Mouse (Mus musculus) intestine, embryonic 16.5 days (tissue): ENCODE data around the gene Prkg1. TPM values are rescaled to one million over a fixed set of nuclear protein-coding genes. Genes with fewer than 3 reads are reported as not detected.

Experiments used
- ATAC-seq: fragments of 200-750 bp; cut with Nextera tagmentation; 2 replicates; pipeline ENCODE4 v1.8.0; 2017; ENCODE audit warnings: moderate TSS enrichment, moderate library complexity
- H3K27ac ChIP-seq: fragments of 300-500 bp; sonication (generic); 2 replicates; pipeline ENCODE4 v1.5.1; 2014; ENCODE audit warnings: mild to moderate bottlenecking, low read length
- H3K27me3 ChIP-seq: fragments of 300-500 bp; sonication (generic); replicated peaks from 2 replicates; pipeline ENCODE4 v1.6.1; 2014; ENCODE audit warnings: low read length, control low read depth, mixed read lengths; ENCODE audit not compliant: control insufficient read depth, insufficient read depth
- H3K36me3 ChIP-seq: fragments of 300-500 bp; sonication (generic); 2 replicates; pipeline ENCODE4 v1.6.1; 2014; ENCODE audit warnings: low read length, control low read depth; ENCODE audit not compliant: control insufficient read depth, insufficient read depth
- H3K4me1 ChIP-seq: fragments of 300-500 bp; sonication (generic); 2 replicates; pipeline ENCODE4 v1.6.1; 2014; ENCODE audit warnings: low read length, control low read depth, mixed read lengths; ENCODE audit not compliant: control insufficient read depth, insufficient read depth
- H3K4me2 ChIP-seq: fragments of 300-500 bp; sonication (generic); 2 replicates; pipeline ENCODE4 v1.6.1; 2014; ENCODE audit warnings: low read depth, low read length, control low read depth
- H3K4me3 ChIP-seq: fragments of 300-500 bp; sonication (generic); 2 replicates; pipeline ENCODE4 v1.5.1; 2014; ENCODE audit warnings: mild to moderate bottlenecking, low read length
- H3K9ac ChIP-seq: fragments of 300-500 bp; sonication (generic); 2 replicates; pipeline ENCODE4 v1.6.1; 2014; ENCODE audit warnings: low read depth, low read length
- H3K9me3 ChIP-seq: fragments of 300-500 bp; sonication (generic); 2 replicates; pipeline ENCODE4 v1.6.1; 2016; ENCODE audit warnings: low read length, control low read depth; ENCODE audit not compliant: control insufficient read depth
- whole genome bisulfite sequencing: fragments of 180-500 bp; shearing (Covaris S2); extraction: QIAGEN DNeasy Blood & Tissue Kit; methylation state at CpG from one replicate; pipeline ENCODE4 v1.1.7; 2014; 5-methylcytosine and 5-hydroxymethylcytosine counted together
- polyA plus RNA-seq: library from polyadenylated mRNA; unstranded; fragments of >200 nt; fragmentation: Nextera tagmentation; extraction: Ambion mirVana; gene quantifications from 2 replicates; pipeline ENCODE4 v1.2.1, GENCODE M21; 2015

Gene Prkg1
- polyA plus RNA-seq, 1 experiment from 2014 or later, result 6.6 TPM

GRCm38 (mm10) chr19:31141905-31142304 lies 622.9 kb downstream of the Prkg1 start:
- Histone ChIP-seq H3K4me2 (no peak overlapping the region), H3K4me1 (no peaks in the 10 kb centered on the region), H3K27ac (no peak overlapping the region), H3K36me3 (no peaks in the 10 kb centered on the region), H3K27me3 (no peaks in the 10 kb centered on the region), H3K4me3 (no peak overlapping the region), H3K9me3 (no peaks in the 10 kb centered on the region), H3K9ac (no peak overlapping the region)
- 86% methylated on average over 7 of the region's 7 CpGs for WGBS
- ATAC-seq, result no peak

DNA sequence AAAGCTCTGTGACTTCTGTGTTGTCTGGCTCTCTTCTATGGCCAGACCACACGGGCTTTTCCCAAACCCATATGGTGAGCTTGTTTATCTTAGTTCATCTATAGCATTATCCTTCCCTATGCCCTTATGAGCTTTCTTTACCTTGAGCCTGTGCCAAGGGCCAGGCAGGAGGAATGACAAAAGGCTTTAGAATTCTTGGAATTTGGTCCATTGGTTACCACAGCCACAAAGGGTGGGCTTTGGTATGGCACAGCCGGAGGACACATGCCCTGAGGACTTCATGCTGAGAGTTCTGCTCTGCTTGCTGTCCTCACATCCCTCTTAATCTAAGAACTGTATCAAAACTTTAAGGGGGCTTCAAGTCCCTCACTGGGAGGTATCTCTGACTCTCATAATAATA lies 628.5 kb downstream of the Prkg1 start:
- no peak overlapping the region for H3K4me2 ChIP-seq
- no peaks in the 10 kb centered on the region for H3K27me3 ChIP-seq
- H3K9me3 ChIP-seq, result no peaks in the 10 kb centered on the region
- no peak overlapping the region for H3K9ac ChIP-seq
- no peak for ATAC-seq
- WGBS, result 26% methylated on average over 2 of the region's 2 CpGs
- H3K36me3 ChIP-seq, result no peaks in the 10 kb centered on the region
- H3K27ac ChIP-seq, result no peak overlapping the region
- no peak overlapping the region for H3K4me3 ChIP-seq
- H3K4me1 ChIP-seq, result no peaks in the 10 kb centered on the region

DNA sequence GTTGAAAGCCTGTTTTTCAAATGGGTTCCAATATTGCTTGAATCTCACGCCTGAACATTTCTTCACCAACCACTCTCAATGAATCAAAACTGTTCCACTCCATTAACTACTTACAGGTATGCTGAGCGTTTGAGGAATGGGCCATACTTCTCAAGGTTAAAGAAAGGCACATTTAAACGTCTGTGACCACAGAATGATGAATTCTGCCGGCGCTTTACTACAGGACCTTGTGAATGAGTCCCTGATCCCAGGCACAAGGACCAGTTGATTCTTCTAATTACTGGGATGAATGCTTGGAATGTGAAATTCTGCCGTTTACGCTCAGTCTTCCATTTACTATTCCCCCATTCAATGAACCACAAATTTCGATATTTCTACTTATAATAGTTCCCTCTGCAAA lies 632.2 kb downstream of the Prkg1 start:
- Histone ChIP-seq H3K27me3 (no peaks in the 10 kb centered on the region), H3K4me1 (no peaks in the 10 kb centered on the region), H3K4me2 (no peak overlapping the region), H3K9ac (no peak overlapping the region), H3K4me3 (no peak overlapping the region), H3K27ac (no peak overlapping the region), H3K36me3 (no peaks in the 10 kb centered on the region), H3K9me3 (no peaks in the 10 kb centered on the region)
- ATAC-seq, result no peak
- WGBS, result 85% methylated on average over 8 of the region's 8 CpGs

- Histone ChIP-seq H3K4me3 (no peak overlapping the region), H3K9ac (no peak overlapping the region), H3K4me1 (no peaks in the 10 kb centered on the region), H3K9me3 (no peaks in the 10 kb centered on the region), H3K27ac (no peak overlapping the region), H3K27me3 (no peaks in the 10 kb centered on the region), H3K36me3 (no peaks in the 10 kb centered on the region), H3K4me2 (no peak overlapping the region)
- 90% methylated on average over 3 of the region's 3 CpGs for WGBS
- no peak for ATAC-seq
Observed at GRCm38 (mm10) chr19:31124628-31125027, 640.2 kb downstream of the Prkg1 start.

GRCm38 (mm10) chr19:31114690-31115089 lies 650.1 kb downstream of the Prkg1 start:
- Histone ChIP-seq H3K9me3 (no peaks in the 10 kb centered on the region), H3K27ac (no peak overlapping the region), H3K9ac (no peak overlapping the region), H3K4me2 (no peak overlapping the region), H3K27me3 (no peaks in the 10 kb centered on the region), H3K4me3 (no peak overlapping the region), H3K36me3 (no peaks in the 10 kb centered on the region), H3K4me1 (no peaks in the 10 kb centered on the region)
- ATAC-seq, result no peak
- 43% methylated on average over 4 of the region's 4 CpGs for WGBS

GRCm38 (mm10) chr19:31106835-31107554 lies 657.8 kb downstream of the Prkg1 start:
- Histone ChIP-seq H3K4me1 (no peaks in the 10 kb centered on the region), H3K36me3 (no peaks in the 10 kb centered on the region), H3K27me3 (no peaks in the 10 kb centered on the region), H3K27ac (no peak overlapping the region), H3K9me3 (no peaks in the 10 kb centered on the region), H3K9ac (no peak overlapping the region), H3K4me3 (no peak overlapping the region), H3K4me2 (no peak overlapping the region)
- WGBS, result 35% methylated on average over 9 of the region's 9 CpGs
- ATAC-seq, result no peak

DNA sequence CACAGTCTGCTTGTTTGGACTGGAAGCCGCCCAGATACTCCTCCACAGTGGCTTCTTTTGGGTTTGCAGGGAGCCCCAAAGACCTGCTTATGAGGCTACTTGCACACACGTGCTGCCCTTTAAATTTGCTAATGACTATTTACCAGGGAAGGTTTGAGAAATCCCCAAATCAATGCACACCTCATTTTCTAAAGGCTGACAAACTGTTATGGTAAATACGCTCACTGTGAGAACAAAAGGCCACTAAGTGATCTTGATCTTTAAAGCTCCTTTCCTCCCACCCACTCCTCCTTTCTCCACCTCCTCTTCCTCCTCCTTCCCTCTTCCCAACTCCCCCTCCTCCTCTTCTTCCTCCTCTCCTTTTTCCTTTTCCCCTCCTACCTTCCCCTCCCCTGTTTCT lies 658.8 kb downstream of the Prkg1 start:
- Histone ChIP-seq H3K4me3 (no peak overlapping the region), H3K9ac (no peak overlapping the region), H3K9me3 (no peaks in the 10 kb centered on the region), H3K27ac (no peak overlapping the region), H3K4me2 (no peak overlapping the region), H3K36me3 (no peaks in the 10 kb centered on the region), H3K27me3 (no peaks in the 10 kb centered on the region), H3K4me1 (no peaks in the 10 kb centered on the region)
- no peak for ATAC-seq
- 55% methylated on average over 3 of the region's 3 CpGs for WGBS

GRCm38 (mm10) chr19:31104764-31105163 lies 660.1 kb downstream of the Prkg1 start:
- Histone ChIP-seq H3K4me3 (no peak overlapping the region), H3K4me1 (no peaks in the 10 kb centered on the region), H3K36me3 (no peaks in the 10 kb centered on the region), H3K4me2 (no peak overlapping the region), H3K9me3 (no peaks in the 10 kb centered on the region), H3K9ac (no peak overlapping the region), H3K27me3 (no peaks in the 10 kb centered on the region), H3K27ac (no peak overlapping the region)
- WGBS, result 72% methylated on average over 6 of the region's 6 CpGs
- no peak for ATAC-seq

DNA sequence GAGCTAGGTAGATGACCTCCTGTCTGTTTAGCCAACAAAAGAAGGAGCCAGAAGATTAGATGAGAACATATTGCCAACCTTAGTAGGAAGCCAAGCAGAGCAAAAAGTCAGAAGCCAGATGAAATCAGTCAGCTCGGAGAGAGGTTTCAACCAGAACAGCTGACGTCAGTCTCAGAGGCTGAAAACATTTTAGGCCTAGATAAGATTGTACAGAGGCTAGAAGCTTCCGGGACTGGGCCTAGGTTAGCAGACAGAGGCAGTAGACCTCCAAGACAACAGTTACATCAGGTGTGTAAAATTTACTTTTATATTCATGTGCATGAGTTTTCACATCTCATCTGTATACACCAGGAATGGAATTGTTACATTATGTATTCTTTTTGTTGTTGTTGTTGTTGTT lies 665.5 kb downstream of the Prkg1 start:
- Histone ChIP-seq H3K4me3 (no peak overlapping the region), H3K36me3 (no peaks in the 10 kb centered on the region), H3K9me3 (no peaks in the 10 kb centered on the region), H3K9ac (no peak overlapping the region), H3K27ac (no peak overlapping the region), H3K27me3 (no peaks in the 10 kb centered on the region), H3K4me1 (no peaks in the 10 kb centered on the region), H3K4me2 (no peak overlapping the region)
- ATAC-seq, result no peak
- 85% methylated on average over 3 of the region's 3 CpGs for WGBS

DNA sequence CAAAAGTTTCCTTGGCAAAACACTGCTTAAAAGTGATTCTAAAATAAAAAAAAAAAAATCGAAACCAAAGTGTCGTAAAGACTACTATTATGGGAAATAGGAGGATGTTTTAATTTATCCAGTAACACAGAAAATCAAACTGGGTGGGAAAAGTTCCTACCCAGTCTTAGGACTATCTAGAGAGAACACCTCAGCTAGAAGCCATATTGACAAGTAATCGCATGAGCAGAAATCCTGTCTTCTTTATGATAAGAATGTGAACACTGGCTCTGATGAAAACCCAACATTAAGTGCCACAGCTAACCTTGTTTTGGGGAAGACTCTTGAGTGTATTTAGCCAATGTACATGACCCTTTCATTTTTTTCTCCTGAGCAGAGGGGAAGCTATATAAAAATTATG lies 667.0 kb downstream of the Prkg1 start:
- WGBS, result 79% methylated on average over 3 of the region's 3 CpGs
- no peak for ATAC-seq

More for the DNA sequence above, 667.0 kb downstream of the Prkg1 start:
- H3K27ac ChIP-seq, result no peak overlapping the region
- H3K9me3 ChIP-seq, result no peaks in the 10 kb centered on the region
- H3K4me3 ChIP-seq, result no peak overlapping the region
- no peaks in the 10 kb centered on the region for H3K27me3 ChIP-seq
- H3K36me3 ChIP-seq, result no peaks in the 10 kb centered on the region
- no peak overlapping the region for H3K4me2 ChIP-seq
- no peaks in the 10 kb centered on the region for H3K4me1 ChIP-seq
- no peak overlapping the region for H3K9ac ChIP-seq
